Mouse (Mus musculus) c-Kit-positive CD71-positive TER-119-positive erythroid progenitor cells, embryonic 14.5 days (primary cell): ENCODE data around the gene Myh15.
"Not testable (repeated sequence)": the region's sequence is repeated elsewhere in the genome, so short reads cannot be mapped to it uniquely, and the experiment has no call there.

Experiments used
- DNase-seq: peaks from one replicate; pipeline ENCODE4 v3.0.0-alpha.2; 2013; ENCODE audit warnings: low spot score

The Myh15 gene

GRCm38 (mm10) chr16:49057186-49057585 is at the start of gene Myh15:
TSS of gene Myh15 (plus strand) at chr16:49057486.
- DNase-seq, result no peak

- DNase-seq, result no peak
These were observed 40.5 kb upstream of the Myh15 start for GRCm38 (mm10) chr16:49016620-49017332.

GRCm38 (mm10) chr16:49035852-49036251 is 21.4 kb upstream of the Myh15 start:
- no peak for DNase-seq

- DNase-seq, result no peak
These were observed 19.5 kb upstream of the Myh15 start for GRCm38 (mm10) chr16:49037771-49038170.

- DNase-seq, result no peak
These were observed 16.6 kb upstream of the Myh15 start for GRCm38 (mm10) chr16:49040554-49041221.

- no peak for DNase-seq
These were observed 8.1 kb upstream of the Myh15 start for GRCm38 (mm10) chr16:49049214-49049613.

- DNase-seq, result no peak
These were observed 12.1 kb downstream of the Myh15 start for GRCm38 (mm10) chr16:49069256-49069963.

GRCm38 (mm10) chr16:49071316-49071715 is 14.0 kb downstream of the Myh15 start:
- DNase-seq, result no peak

- no peak for DNase-seq
These were observed 70.7 kb downstream of the Myh15 start for GRCm38 (mm10) chr16:49128015-49128414.

GRCm38 (mm10) chr16:49156193-49156592 is 98.9 kb downstream of the Myh15 start:
- no peak for DNase-seq

- peak; percentile 37 for DNase-seq
These were observed 107.3 kb downstream of the Myh15 start for GRCm38 (mm10) chr16:49164349-49165137.

GRCm38 (mm10) chr16:49165728-49166127 is 108.4 kb downstream of the Myh15 start:
- DNase-seq, result no peak

GRCm38 (mm10) chr16:49167325-49167724 is 110.0 kb downstream of the Myh15 start:
- DNase-seq, result no peak

GRCm38 (mm10) chr16:49175077-49175476 is 117.8 kb downstream of the Myh15 start:
- DNase-seq, result no peak

GRCm38 (mm10) chr16:49175729-49176395 is 118.6 kb downstream of the Myh15 start:
- DNase-seq, result no peak

- no peak for DNase-seq
These were observed 136.2 kb downstream of the Myh15 start for GRCm38 (mm10) chr16:49193521-49193920.

- no peak for DNase-seq
These were observed 136.7 kb downstream of the Myh15 start for GRCm38 (mm10) chr16:49193986-49194385.

- no peak for DNase-seq
These were observed 139.0 kb downstream of the Myh15 start for GRCm38 (mm10) chr16:49196290-49196689.

GRCm38 (mm10) chr16:49197951-49198350 is 140.7 kb downstream of the Myh15 start:
- no peak for DNase-seq

GRCm38 (mm10) chr16:49223733-49224132 is 166.4 kb downstream of the Myh15 start:
- no peak for DNase-seq

GRCm38 (mm10) chr16:49243517-49243916 is 186.2 kb downstream of the Myh15 start:
- not testable (repeated sequence) for DNase-seq
